Mouse (Mus musculus): ENCODE results near the gene Lrrc75a. TPM values are rescaled to one million over a fixed set of nuclear protein-coding genes. Genes with fewer than 3 reads are reported as not detected.
A peak's percentile ranks its signal among the peaks of the same experiment; 100 is the strongest.

Gene Lrrc75a
- polyA plus RNA-seq, 1 experiment from 2014 or later, result 14.3 TPM

DNA sequence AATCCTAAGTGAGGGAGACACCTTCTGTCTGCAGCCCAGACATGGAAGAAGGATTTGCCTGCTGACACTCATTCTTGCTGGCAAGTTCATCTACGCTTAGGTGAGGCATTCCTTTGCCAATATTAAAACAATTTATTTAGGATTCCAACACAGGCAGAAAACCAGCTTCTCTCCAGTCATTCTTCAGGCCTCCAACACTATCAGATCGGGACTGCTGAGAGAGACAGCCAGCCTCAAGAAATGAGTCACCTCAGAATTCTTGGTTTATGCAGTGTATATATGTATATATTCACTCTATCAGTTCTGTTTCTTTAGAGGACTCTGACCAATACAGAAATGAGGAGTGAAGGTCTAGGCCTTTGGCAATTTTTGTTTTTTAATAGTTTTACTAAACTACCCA is 84.7 kb downstream of the Lrrc75a start:
- DNase-seq (ENCODE audit: low spot score) (no peak), ATAC-seq (replicated peaks; ENCODE audit: low FRiP score) (no peak)
- no peaks in the 10 kb centered on the region for H3K27me3 ChIP-seq (ENCODE audit: control insufficient read depth, insufficient read depth, low read length)
- no peaks in the 10 kb centered on the region for H3K9me3 ChIP-seq (ENCODE audit: control insufficient read depth, low read length)
- no peak overlapping the region for H3K9ac ChIP-seq (ENCODE audit: low read length)
- no peaks in the 10 kb centered on the region for H3K4me1 ChIP-seq (replicated peaks; ENCODE audit: control insufficient read depth, insufficient read depth, low read length)
- H3K36me3 ChIP-seq (ENCODE audit: control insufficient read depth, insufficient read depth, low read length), result no peaks in the 10 kb centered on the region
- no peak overlapping the region for H3K27ac ChIP-seq (ENCODE audit: low read depth, low read length)
- H3K4me3 ChIP-seq (ENCODE audit: low read depth, low read length), result no peak overlapping the region
- 97% methylated on average over 2 of the region's 2 CpGs for WGBS
- no peak overlapping the region for H3K4me2 ChIP-seq (ENCODE audit: low read depth, low read length, severe bottlenecking)

- ATAC-seq (replicated peaks; ENCODE audit: low FRiP score) (no peak), DNase-seq (ENCODE audit: low spot score) (no peak)
- H3K4me1 ChIP-seq (replicated peaks; ENCODE audit: control insufficient read depth, insufficient read depth, low read length), result no peaks in the 10 kb centered on the region
- H3K27me3 ChIP-seq (ENCODE audit: control insufficient read depth, insufficient read depth, low read length), result no peaks in the 10 kb centered on the region
- H3K4me2 ChIP-seq (ENCODE audit: low read depth, low read length, severe bottlenecking), result peak overlapping the region; percentile 49
- H3K27ac ChIP-seq (ENCODE audit: low read depth, low read length), result no peak overlapping the region
- no peaks in the 10 kb centered on the region for H3K9me3 ChIP-seq (ENCODE audit: control insufficient read depth, low read length)
- WGBS, result 35% methylated on average over 43 of the region's 43 CpGs
- no peaks in the 10 kb centered on the region for H3K36me3 ChIP-seq (ENCODE audit: control insufficient read depth, insufficient read depth, low read length)
- peak overlapping the region; percentile 20; the same call in 1 of the 2 replicates for H3K9ac ChIP-seq (ENCODE audit: low read length)
- peak overlapping the region; percentile 24 for H3K4me3 ChIP-seq (ENCODE audit: low read depth, low read length)
Observed at GRCm38 (mm10) chr11:62560463-62561016, 87.8 kb downstream of the Lrrc75a start.

DNA sequence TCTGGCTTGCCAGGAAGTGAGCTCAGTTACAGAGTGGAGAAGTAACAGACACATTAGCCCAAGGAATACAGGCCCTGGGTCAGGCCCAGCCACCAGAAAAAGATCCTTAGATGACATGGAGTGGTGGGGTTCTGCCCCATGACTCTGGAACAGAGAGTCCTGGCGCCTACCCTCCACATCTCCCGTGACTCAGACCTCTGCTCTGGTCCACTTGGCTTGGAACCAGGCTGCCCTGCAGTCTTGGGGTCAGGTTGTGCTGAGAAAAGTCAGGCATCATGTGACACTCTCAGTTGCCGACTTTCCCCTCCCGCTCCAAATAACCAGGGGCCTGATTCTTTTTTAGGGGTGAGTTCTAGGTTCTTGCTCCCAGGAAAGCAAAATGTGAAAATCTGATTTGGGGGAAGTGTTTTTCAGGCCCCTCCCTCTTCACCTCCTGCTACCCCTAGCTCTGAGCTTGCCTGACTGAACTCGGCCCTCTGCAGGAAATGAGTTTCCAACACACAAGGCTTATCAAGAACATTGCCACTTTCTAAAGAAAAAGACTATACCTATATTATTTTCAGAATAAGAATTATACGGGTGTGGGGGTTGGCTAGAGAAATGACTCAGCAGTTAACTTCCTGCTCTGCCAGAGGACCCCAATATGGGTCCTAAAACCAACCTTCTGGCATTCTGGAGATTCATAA is 89.2 kb downstream of the Lrrc75a start:
- H3K4me3 ChIP-seq (ENCODE audit: low read depth, low read length), result no peak overlapping the region
- peaks cover 6% of the 10 kb centered on the region; the same call in 1 of the 2 replicates for H3K4me1 ChIP-seq (replicated peaks; ENCODE audit: control insufficient read depth, insufficient read depth, low read length)
- no peaks in the 10 kb centered on the region for H3K27me3 ChIP-seq (ENCODE audit: control insufficient read depth, insufficient read depth, low read length)
- ATAC-seq (replicated peaks; ENCODE audit: low FRiP score) (no peak), DNase-seq (ENCODE audit: low spot score) (no peak)
- 66% methylated on average over 6 of the region's 6 CpGs for WGBS
- no peak overlapping the region for H3K4me2 ChIP-seq (ENCODE audit: low read depth, low read length, severe bottlenecking)
- peaks cover 3% of the 10 kb centered on the region; the same call in 1 of the 2 replicates for H3K36me3 ChIP-seq (ENCODE audit: control insufficient read depth, insufficient read depth, low read length)
- H3K9me3 ChIP-seq (ENCODE audit: control insufficient read depth, low read length), result no peaks in the 10 kb centered on the region
- no peak overlapping the region for H3K27ac ChIP-seq (ENCODE audit: low read depth, low read length)
- no peak overlapping the region for H3K9ac ChIP-seq (ENCODE audit: low read length)

DNA sequence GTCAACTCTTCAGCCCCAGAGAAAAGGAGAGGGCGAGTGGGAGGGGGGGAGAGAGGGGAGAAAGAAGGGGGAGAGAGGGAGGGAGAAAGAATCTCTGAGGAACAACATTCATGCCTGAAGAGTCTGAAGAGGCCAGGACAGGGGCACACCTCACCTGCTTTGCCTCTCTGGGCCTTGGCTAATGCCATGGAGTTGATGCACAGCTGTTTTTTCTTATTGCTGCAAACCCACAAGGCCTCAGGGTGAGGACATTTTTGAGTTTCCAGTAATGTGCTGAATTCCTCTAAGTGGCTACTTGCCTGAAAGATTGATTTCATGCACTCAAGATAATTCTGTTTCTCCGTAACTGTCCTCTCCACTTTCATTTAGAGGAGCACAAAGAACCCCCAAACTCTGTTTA is 90.2 kb downstream of the Lrrc75a start:
- ATAC-seq (replicated peaks; ENCODE audit: low FRiP score) (no peak), DNase-seq (ENCODE audit: low spot score) (no peak)
- H3K9ac ChIP-seq (ENCODE audit: low read length), result no peak overlapping the region
- no peak overlapping the region for H3K27ac ChIP-seq (ENCODE audit: low read depth, low read length)
- no peaks in the 10 kb centered on the region for H3K9me3 ChIP-seq (ENCODE audit: control insufficient read depth, low read length)
- peaks cover 8% of the 10 kb centered on the region; the same call in 1 of the 2 replicates for H3K4me1 ChIP-seq (replicated peaks; ENCODE audit: control insufficient read depth, insufficient read depth, low read length)
- H3K4me3 ChIP-seq (ENCODE audit: low read depth, low read length), result no peak overlapping the region
- H3K36me3 ChIP-seq (ENCODE audit: control insufficient read depth, insufficient read depth, low read length), result peaks cover 6% of the 10 kb centered on the region; the same call in 1 of the 2 replicates
- 83% methylated on average over 2 of the region's 2 CpGs for WGBS
- H3K4me2 ChIP-seq (ENCODE audit: low read depth, low read length, severe bottlenecking), result no peak overlapping the region
- H3K27me3 ChIP-seq (ENCODE audit: control insufficient read depth, insufficient read depth, low read length), result no peaks in the 10 kb centered on the region

GRCm38 (mm10) chr11:62557205-62557604 is 91.1 kb downstream of the Lrrc75a start:
- DNase-seq (ENCODE audit: low spot score) (no peak), ATAC-seq (replicated peaks; ENCODE audit: low FRiP score) (no peak)
- Histone ChIP-seq H3K9me3 (ENCODE audit: control insufficient read depth, low read length) (no peaks in the 10 kb centered on the region), H3K27me3 (ENCODE audit: control insufficient read depth, insufficient read depth, low read length) (no peaks in the 10 kb centered on the region), H3K27ac (ENCODE audit: low read depth, low read length) (no peak overlapping the region), H3K4me1 (replicated peaks; ENCODE audit: control insufficient read depth, insufficient read depth, low read length) (peaks cover 9% of the 10 kb centered on the region; the same call in 1 of the 2 replicates), H3K4me2 (ENCODE audit: low read depth, low read length, severe bottlenecking) (no peak overlapping the region), H3K36me3 (ENCODE audit: control insufficient read depth, insufficient read depth, low read length) (peaks cover 8% of the 10 kb centered on the region; the same call in 1 of the 2 replicates), H3K9ac (ENCODE audit: low read length) (no peak overlapping the region), H3K4me3 (ENCODE audit: low read depth, low read length) (no peak overlapping the region)
- WGBS, result 74% methylated on average over 5 of the region's 5 CpGs

DNA sequence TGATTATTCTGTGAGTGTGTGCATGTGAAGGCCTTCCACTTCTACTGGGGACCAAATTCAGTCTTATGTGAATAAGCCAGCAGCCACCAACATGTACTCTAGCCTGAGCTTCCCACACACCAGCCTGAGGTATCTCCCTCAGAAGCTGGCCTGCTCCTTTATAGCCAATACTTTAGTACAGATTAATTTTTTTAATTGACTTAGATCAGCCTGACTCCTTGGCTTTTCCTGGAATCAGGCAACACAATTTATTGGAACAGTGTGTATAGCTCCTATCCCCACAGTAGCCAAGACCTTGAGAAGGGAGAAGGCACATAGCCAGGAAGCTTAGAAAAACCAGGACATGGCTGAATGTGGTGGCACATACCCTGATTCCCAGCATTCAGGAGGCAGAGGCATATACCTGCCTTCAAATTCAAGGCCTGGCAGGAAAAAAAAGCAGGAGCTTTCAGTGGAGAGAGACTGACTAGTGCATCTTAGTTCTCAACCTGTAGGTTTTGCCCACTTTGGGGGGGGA is 92.4 kb downstream of the Lrrc75a start:
- H3K4me1 ChIP-seq (replicated peaks; ENCODE audit: control insufficient read depth, insufficient read depth, low read length), result peaks cover 9% of the 10 kb centered on the region; the same call in 1 of the 2 replicates
- DNase-seq (ENCODE audit: low spot score) (no peak), ATAC-seq (replicated peaks; ENCODE audit: low FRiP score) (no peak)
- no peaks in the 10 kb centered on the region for H3K9me3 ChIP-seq (ENCODE audit: control insufficient read depth, low read length)
- H3K4me3 ChIP-seq (ENCODE audit: low read depth, low read length), result no peak overlapping the region
- H3K27me3 ChIP-seq (ENCODE audit: control insufficient read depth, insufficient read depth, low read length), result no peaks in the 10 kb centered on the region
- no peak overlapping the region for H3K9ac ChIP-seq (ENCODE audit: low read length)
- peaks cover 8% of the 10 kb centered on the region; the same call in 1 of the 2 replicates for H3K36me3 ChIP-seq (ENCODE audit: control insufficient read depth, insufficient read depth, low read length)
- no peak overlapping the region for H3K4me2 ChIP-seq (ENCODE audit: low read depth, low read length, severe bottlenecking)
- no peak overlapping the region for H3K27ac ChIP-seq (ENCODE audit: low read depth, low read length)

DNA sequence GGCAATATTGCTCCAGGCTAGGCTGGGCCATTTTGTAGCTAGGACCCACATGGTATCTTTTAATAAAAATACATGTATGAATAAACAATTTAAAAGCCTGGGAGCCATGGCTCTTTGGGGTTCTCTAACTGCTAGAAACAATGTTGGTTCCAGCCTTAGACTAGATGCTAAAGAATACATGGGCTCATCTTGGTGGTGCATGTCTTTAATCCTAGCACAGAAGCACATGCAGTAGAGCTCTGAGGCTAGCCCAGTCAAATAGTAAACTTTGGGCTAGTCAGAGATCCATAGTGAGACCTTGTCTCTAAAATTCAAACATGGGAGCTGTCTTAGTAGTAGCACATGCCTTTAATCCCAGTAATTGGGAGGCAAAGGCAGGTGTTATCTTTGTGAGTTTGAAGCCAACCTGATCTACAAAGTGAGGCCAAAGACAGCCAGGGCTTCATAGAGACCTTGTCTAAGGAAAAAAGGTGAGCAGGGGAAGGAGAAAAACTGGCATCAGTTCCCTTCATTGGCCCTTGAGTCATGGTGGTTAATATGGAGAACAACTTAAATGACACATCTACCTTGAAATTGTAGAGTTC is 93.3 kb downstream of the Lrrc75a start:
- H3K36me3 ChIP-seq (ENCODE audit: control insufficient read depth, insufficient read depth, low read length), result peaks cover 8% of the 10 kb centered on the region; the same call in 1 of the 2 replicates
- H3K4me1 ChIP-seq (replicated peaks; ENCODE audit: control insufficient read depth, insufficient read depth, low read length), result peaks cover 9% of the 10 kb centered on the region; the same call in 1 of the 2 replicates
- H3K27me3 ChIP-seq (ENCODE audit: control insufficient read depth, insufficient read depth, low read length), result no peaks in the 10 kb centered on the region
- ATAC-seq (replicated peaks; ENCODE audit: low FRiP score) (no peak), DNase-seq (ENCODE audit: low spot score) (no peak)
- H3K4me2 ChIP-seq (ENCODE audit: low read depth, low read length, severe bottlenecking), result peak overlapping the region; percentile 80
- H3K9me3 ChIP-seq (ENCODE audit: control insufficient read depth, low read length), result no peaks in the 10 kb centered on the region
- no peak overlapping the region for H3K27ac ChIP-seq (ENCODE audit: low read depth, low read length)
- H3K4me3 ChIP-seq (ENCODE audit: low read depth, low read length), result 0 out of 2 replicates have a peak overlapping the region, but pooled peaks have one; percentile 50
- no peak overlapping the region for H3K9ac ChIP-seq (ENCODE audit: low read length)
